Mouse (Mus musculus) mature B cell (primary cell): Measurements from ENCODE around the gene Gm15023.
"Not testable (repeated sequence)": the region's sequence is repeated elsewhere in the genome, so short reads cannot be mapped to it uniquely, and the experiment has no call there.

ENCODE experiments used
- in situ Hi-C: fragments of 300-500 bp; cut with MboI; formaldehyde crosslinking; loops from 2 replicates; pipeline ENCODE4 v1.14.3; 2019

Gm15023 gene

DNA sequence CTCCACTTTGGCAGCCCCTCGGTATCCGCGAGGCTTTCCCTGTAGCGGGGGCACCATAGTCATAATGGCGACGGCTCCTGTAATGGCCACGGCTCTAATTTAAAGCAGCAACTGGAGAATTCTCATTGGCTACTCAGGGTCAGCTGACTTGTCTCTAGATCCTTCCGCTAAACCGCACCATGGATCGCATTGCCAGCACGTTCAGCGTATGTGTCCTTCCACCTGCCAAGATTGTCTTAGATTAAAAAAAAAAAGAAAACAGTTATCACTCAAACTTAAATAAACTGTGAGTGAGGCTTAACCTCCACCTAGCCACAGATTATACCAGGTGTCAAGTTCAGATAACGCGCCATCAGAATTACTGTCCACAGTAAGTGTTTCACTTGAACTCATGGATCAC lies at the start of gene Gm15023:
Gene Gm15023, minus strand, starts transcription at position 101 of the 400 bp plus-strand sequence.
- in situ Hi-C loops = not testable (repeated sequence)

DNA sequence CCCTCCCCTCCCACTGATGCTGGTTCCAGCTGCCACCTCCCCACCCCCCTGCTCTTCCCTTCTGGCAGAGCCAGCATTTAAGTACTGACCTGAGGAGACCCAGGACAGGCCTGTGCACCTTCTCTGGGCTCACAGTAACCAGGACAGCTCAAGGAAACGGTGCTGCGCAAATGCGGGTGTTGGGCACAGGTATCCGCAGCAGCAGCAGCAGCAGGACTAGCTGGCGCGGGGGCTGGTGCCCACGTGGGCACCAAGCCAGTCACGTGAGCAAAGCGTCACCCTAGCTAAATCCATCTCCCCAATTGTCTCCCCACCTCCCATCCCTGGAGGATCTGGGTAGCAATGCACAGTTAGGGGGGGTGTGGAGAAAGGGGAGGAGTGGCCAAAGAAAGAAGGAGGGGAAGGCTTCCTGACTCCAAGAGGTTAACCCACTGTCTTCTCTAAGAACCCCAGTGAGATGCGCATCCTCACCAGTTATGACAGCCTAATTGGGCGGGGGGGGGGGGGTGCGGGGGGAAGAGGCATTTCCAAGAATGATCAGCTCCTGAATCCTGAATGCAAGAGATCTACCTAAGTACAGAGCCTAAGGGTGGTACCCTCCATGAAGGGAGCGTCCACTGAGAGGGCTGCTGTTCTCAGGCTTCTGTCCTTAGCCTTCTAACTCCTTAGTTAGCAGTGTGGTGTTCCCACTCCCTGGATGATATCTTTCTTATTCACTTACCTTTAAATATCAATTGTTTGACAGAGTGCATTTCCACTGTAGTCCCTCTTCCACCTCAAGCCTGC lies 33.2 kb upstream of the Gm15023 start, which contains the start of gene Tceal6:
Gene Tceal6, minus strand, starts transcription at position 252 of the 786 bp plus-strand sequence.
- in situ Hi-C loops = no loop called here

DNA sequence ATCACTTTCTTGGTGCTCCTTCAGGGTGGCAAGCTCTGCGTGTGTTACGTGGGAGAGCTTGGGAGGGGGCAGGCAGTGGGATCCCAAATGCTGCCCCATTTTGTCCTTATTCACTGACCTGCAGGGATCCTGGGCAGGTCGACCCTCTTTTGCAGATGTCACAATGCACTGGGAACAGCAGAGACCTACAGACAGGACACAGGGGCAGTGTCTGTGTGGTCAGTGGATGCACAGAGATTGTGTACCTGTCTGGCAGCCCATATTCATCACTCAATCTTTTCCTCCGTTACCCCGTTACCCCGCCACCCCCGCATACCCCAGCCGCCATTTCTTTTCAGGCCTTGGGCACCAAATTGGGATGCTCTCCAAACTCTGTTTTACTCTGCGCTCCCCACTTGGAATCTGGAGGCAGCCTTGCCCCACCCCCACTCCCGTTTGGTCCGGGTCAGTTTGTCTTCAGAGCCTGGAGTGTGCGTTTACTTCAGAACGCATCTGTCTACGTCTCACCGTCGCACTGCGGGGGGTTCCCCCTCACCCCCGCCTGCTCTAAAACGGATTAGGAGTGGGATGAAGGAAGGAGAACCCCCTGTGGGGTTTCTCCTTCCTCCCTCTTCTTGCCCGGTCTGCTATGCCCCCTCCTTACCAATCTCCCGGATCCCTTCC lies 32.5 kb upstream of the Gm15023 start:
- in situ Hi-C loops = not testable (repeated sequence)

DNA sequence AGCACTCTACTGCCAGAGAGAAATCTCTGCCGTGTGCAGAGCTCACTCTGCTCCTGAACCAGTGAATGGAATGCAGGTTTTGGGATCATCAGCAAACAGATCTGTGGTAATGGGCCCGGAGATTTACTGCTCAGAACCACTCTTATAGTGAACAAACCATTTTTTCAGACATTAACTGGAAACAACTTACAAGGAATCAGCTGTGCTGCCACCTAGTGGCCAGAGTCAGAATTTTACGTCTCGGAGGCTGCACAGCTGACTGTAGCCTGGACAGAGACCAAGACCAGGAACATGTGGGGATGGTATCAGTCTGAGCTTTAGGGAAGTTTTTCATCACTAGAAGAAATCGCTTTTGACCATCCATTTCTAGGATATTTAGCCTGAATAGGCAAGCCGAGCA lies 12.5 kb upstream of the Gm15023 start:
- in situ Hi-C loops = not testable (repeated sequence)

DNA sequence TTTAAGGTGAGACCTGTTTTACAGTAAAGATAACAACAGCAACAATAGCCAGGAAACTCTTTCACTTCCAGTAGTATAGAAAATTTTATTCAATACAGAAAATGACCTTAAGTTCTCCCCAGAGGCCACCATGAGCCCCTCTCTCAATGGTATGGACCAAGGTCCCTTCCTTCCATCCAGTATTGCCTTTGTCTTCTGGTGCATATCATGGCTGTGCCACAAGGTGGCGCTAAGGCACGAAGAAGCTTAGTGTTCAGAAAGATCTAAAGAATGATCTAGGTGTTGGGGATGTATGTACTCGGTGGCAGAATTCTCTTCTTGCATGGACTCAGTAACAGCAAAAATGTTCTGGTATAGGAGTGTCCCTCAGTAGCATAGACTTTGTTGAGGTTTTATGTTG lies 11.2 kb upstream of the Gm15023 start:
- in situ Hi-C loops = not testable (repeated sequence)
